Mouse (Mus musculus): Measurements from ENCODE around the gene Unc13b. TPM values are rescaled to one million over a fixed set of nuclear protein-coding genes. Genes with fewer than 3 reads are reported as not detected.
A peak's percentile ranks its signal among the peaks of the same experiment; 100 is the strongest.

Unc13b gene
- polyA plus RNA-seq, 1 experiment = 0.38 TPM

DNA sequence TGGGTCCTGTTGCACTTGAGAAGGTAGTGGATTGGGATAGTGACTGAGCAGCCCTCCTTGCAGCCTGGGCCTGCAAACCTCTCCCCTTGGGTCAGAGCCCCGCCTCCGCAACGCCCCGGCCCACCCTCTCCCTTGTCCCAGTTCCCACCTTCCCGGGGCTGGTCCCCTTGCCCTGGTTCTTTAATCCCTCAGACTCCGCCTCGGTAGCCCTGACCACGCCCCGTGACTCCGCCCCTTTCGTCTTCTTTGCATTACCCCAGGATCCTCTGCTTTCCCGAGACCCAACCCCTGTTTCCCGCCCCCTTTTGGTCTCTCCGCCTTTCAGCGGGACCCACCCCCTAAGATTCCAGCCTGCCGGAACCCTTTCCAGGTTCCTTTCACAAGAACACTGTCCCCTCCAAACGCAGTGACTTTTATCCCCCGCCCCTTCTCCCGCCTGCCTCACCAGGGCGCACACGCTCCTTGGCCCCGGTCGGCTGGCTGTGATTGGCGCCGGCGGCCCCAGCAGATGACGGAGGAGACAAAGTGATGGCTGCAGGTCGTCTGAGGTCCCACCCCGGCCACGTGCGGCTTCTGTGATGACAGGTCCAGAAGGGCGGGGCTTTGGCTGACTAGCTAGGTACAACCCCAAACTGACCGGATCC lies 13.0 kb upstream of the Unc13b start, which contains the start of gene Fam214b:
Fam214b (minus strand) TSS at position 562 of the 644 bp plus-strand sequence.
- TF ChIP-seq CTCF (IDR thresholded peaks at IDR 0.05; ENCODE audit: low read depth, low read length) = no peak
- no peak for TF ChIP-seq POLR2A (IDR thresholded peaks at IDR 0.05; ENCODE audit: borderline replicate concordance, low read depth, low read length)
- Histone ChIP-seq H3K4me1 (ENCODE audit: control insufficient read depth, insufficient read depth, low read length) (peaks cover 34% of the 10 kb centered on the region), H3K4me3 (ENCODE audit: insufficient read depth, low read length) (peak within 1 kb of the TSS; percentile 92), H3K27ac (ENCODE audit: insufficient read depth, low read depth, low read length) (peak within 1 kb of the TSS; percentile 94)

GRCm38 (mm10) chr4:43046607-43047006 lies 12.1 kb upstream of the Unc13b start:
- Histone ChIP-seq H3K4me1 (ENCODE audit: control insufficient read depth, insufficient read depth, low read length) (peaks cover 28% of the 10 kb centered on the region), H3K27ac (ENCODE audit: insufficient read depth, low read depth, low read length) (no peak overlapping the region), H3K4me3 (ENCODE audit: insufficient read depth, low read length) (peak overlapping the region; percentile 92)
- TF ChIP-seq POLR2A (IDR thresholded peaks at IDR 0.05; ENCODE audit: borderline replicate concordance, low read depth, low read length) (no peak), CTCF (IDR thresholded peaks at IDR 0.05; ENCODE audit: low read depth, low read length) (no peak)

DNA sequence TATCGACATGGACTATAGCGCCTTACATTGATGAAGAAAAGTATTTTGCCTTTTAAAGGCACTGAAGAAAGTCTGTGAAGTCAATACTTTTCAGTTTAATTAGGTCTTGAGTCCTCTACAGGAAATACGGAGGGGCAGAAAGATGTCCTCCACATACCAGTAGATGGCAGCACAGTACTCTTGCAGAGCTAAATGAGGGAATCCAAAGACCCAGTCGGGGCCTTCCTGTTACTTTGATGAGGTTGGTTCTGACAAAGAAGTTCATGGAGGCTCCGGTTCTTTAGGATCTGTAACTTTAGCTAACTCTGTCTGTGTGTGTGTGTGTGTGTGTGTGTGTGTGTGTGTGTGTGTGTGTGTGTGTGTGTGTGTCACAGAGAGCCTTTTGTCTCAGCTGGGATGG lies 11.5 kb upstream of the Unc13b start:
- Histone ChIP-seq H3K27ac (ENCODE audit: insufficient read depth, low read depth, low read length) (no peak overlapping the region), H3K4me3 (ENCODE audit: insufficient read depth, low read length) (no peak overlapping the region), H3K4me1 (ENCODE audit: control insufficient read depth, insufficient read depth, low read length) (peaks cover 25% of the 10 kb centered on the region)
- TF ChIP-seq POLR2A (IDR thresholded peaks at IDR 0.05; ENCODE audit: borderline replicate concordance, low read depth, low read length) = no peak
- TF ChIP-seq CTCF (IDR thresholded peaks at IDR 0.05; ENCODE audit: low read depth, low read length) = no peak

DNA sequence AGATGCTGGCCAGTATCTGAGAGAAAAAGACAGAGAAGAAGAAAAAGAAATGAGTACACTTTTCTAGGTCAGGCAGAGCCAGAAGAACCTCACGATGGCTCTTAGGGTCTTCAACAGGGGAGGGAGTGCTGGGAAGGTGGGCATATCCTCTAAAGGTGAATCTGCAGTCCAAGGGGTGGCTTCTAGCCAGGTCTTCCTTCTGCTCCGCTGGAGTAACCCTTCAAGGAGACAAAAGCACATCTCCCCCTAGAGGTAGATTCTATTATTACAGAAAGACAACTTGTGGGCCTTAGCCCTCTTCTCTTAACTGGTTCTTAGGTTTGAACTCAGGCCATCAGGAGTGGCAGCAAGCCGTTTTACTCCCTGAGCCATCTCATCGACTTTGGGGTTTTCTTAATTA lies 6.1 kb upstream of the Unc13b start:
- Histone ChIP-seq H3K4me1 (ENCODE audit: control insufficient read depth, insufficient read depth, low read length) (no peaks in the 10 kb centered on the region), H3K27ac (ENCODE audit: insufficient read depth, low read depth, low read length) (no peak overlapping the region), H3K4me3 (ENCODE audit: insufficient read depth, low read length) (no peak overlapping the region)
- 0 out of 2 replicates have a peak, but pooled peaks have one; percentile 22 for TF ChIP-seq CTCF (IDR thresholded peaks at IDR 0.05; ENCODE audit: low read depth, low read length)
- TF ChIP-seq POLR2A (IDR thresholded peaks at IDR 0.05; ENCODE audit: borderline replicate concordance, low read depth, low read length) = no peak

DNA sequence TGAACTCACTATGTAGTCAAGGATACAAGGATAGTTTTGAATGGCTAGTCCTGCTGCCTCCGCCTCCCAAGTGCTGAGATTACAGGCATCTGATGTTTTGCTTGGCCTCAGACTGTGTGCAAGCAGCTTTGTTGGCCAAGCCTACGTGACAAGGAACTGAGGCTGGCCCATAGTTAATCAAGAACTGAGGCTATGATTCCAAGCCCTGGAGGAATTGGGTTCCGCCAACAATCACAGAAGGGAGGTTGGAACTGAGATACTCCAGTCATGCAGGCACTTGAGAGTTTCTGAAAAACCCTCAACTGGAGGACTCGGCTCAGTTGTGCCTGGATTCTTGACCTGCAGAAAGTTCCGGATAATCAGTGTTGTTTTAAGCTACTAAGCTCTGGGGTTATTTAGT lies 1.1 kb upstream of the Unc13b start:
- TF ChIP-seq POLR2A (IDR thresholded peaks at IDR 0.05; ENCODE audit: borderline replicate concordance, low read depth, low read length) (no peak), CTCF (IDR thresholded peaks at IDR 0.05; ENCODE audit: low read depth, low read length) (no peak)
- H3K4me3 ChIP-seq (ENCODE audit: insufficient read depth, low read length) = no peak overlapping the region
- no peaks in the 10 kb centered on the region for H3K4me1 ChIP-seq (ENCODE audit: control insufficient read depth, insufficient read depth, low read length)
- no peak overlapping the region for H3K27ac ChIP-seq (ENCODE audit: insufficient read depth, low read depth, low read length)

DNA sequence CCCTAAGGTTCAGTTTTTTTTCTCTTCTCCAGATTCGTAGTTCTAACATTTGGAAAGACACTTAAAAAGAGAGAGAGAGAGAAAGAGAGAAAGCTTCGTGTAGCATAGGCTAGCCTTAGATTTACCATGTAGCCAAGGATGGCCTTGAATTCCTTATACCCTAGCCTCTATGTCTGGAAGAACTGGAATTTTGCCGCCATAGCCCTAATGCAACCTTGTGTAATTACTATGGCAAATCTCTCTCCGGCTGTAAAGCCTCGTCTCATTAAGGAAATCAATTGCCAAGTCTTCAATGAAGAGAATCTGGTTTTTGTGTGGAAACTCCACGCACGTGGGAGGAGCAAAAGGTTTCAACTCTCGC lies 381 bp upstream of the Unc13b start:
- Histone ChIP-seq H3K4me3 (ENCODE audit: insufficient read depth, low read length) (peak overlapping the region; percentile 60), H3K27ac (ENCODE audit: insufficient read depth, low read depth, low read length) (no peak overlapping the region), H3K4me1 (ENCODE audit: control insufficient read depth, insufficient read depth, low read length) (no peaks in the 10 kb centered on the region)
- TF ChIP-seq CTCF (IDR thresholded peaks at IDR 0.05; ENCODE audit: low read depth, low read length) (no peak), POLR2A (IDR thresholded peaks at IDR 0.05; ENCODE audit: borderline replicate concordance, low read depth, low read length) (no peak)

DNA sequence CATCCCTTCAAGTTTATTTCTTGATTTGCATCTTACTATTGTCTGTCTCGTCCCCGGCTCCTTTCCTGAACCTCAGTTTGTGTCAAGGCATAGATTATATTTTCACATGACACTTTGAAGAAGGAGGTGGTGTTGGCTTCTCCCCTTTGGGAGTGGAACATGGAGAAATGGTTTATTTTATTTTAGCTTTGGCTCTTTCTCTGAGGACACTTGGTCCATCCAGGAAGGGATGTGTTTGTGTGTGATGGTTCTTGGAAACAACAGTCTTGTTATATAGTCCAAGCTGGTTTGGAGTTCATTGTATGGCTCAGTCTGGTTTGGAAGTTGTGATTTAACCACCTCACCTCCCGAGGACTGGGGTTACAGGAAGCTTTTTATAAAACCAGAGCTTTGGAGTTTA lies 944 bp downstream of the Unc13b start:
- Histone ChIP-seq H3K4me1 (ENCODE audit: control insufficient read depth, insufficient read depth, low read length) (no peaks in the 10 kb centered on the region), H3K27ac (ENCODE audit: insufficient read depth, low read depth, low read length) (no peak overlapping the region), H3K4me3 (ENCODE audit: insufficient read depth, low read length) (peak overlapping the region; percentile 60)
- no peak for TF ChIP-seq POLR2A (IDR thresholded peaks at IDR 0.05; ENCODE audit: borderline replicate concordance, low read depth, low read length)
- TF ChIP-seq CTCF (IDR thresholded peaks at IDR 0.05; ENCODE audit: low read depth, low read length) = no peak

DNA sequence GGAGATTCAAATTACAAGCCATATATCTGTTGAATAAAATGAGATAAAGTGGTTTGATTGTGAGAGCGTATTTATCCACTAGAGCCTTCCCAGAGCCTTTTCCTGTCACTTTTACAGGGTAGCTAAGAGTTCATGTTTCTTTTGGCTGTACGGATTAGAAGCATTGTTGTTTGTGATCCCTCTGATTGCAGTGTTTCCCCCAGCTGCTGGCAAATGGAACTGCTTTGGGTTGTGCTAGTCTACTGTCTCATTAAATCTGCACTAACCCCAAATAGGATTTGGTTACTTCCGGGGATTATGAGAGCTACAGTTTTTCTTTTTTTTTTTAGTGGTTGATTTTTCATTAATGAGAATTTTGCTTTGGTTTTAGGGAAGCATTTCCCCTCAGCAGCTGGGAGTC lies 1.5 kb downstream of the Unc13b start:
- no peaks in the 10 kb centered on the region for H3K4me1 ChIP-seq (ENCODE audit: control insufficient read depth, insufficient read depth, low read length)
- no peak overlapping the region for H3K27ac ChIP-seq (ENCODE audit: insufficient read depth, low read depth, low read length)
- no peak overlapping the region for H3K4me3 ChIP-seq (ENCODE audit: insufficient read depth, low read length)
- no peak for TF ChIP-seq CTCF (IDR thresholded peaks at IDR 0.05; ENCODE audit: low read depth, low read length)
- TF ChIP-seq POLR2A (IDR thresholded peaks at IDR 0.05; ENCODE audit: borderline replicate concordance, low read depth, low read length) = no peak

DNA sequence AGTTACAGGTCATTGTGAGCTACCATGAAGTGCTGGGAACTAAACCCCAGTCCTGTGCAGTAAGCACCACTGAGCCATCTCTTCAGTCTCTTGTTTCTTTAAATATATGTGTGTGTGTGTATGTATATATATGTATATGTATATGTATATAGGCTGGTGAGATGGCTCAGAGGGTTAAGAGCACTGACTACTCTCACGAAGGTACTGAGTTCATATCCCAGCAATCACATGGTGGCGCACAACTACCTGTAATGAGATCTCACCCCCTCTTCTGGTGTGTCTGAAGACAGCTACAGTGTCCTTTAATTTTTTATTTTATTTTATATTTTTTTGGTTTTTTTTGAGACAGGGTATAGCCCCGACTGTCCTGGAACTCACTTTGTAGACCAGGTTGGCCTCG lies 6.7 kb downstream of the Unc13b start:
- TF ChIP-seq CTCF (IDR thresholded peaks at IDR 0.05; ENCODE audit: low read depth, low read length) (no peak), POLR2A (IDR thresholded peaks at IDR 0.05; ENCODE audit: borderline replicate concordance, low read depth, low read length) (no peak)
- Histone ChIP-seq H3K27ac (ENCODE audit: insufficient read depth, low read depth, low read length) (no peak overlapping the region), H3K4me3 (ENCODE audit: insufficient read depth, low read length) (no peak overlapping the region), H3K4me1 (ENCODE audit: control insufficient read depth, insufficient read depth, low read length) (no peaks in the 10 kb centered on the region)

DNA sequence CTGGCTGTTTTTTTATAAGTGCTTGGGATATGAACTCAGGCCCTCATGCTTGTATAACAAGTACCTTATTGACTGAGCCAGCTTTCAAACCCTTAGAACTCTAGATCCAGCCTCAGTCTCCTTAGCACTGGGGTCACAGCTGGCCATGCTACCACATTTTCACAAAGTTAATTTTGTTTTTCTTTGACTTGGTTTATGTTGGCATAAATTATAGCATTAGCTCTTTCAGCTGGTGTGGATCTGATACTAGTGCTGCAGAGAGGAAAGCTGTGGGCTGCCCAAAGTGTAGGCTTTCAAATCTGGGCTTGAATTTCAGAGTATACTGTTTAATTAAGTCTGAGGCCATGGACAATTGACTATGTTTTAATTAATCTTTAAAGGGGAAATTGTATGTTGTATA lies 16.2 kb downstream of the Unc13b start:
- H3K27ac ChIP-seq (ENCODE audit: insufficient read depth, low read depth, low read length) = no peak overlapping the region
- no peak for TF ChIP-seq CTCF (IDR thresholded peaks at IDR 0.05; ENCODE audit: low read depth, low read length)
- no peak for TF ChIP-seq POLR2A (IDR thresholded peaks at IDR 0.05; ENCODE audit: borderline replicate concordance, low read depth, low read length)
- H3K4me1 ChIP-seq (ENCODE audit: control insufficient read depth, insufficient read depth, low read length) = no peaks in the 10 kb centered on the region
- H3K4me3 ChIP-seq (ENCODE audit: insufficient read depth, low read length) = no peak overlapping the region
